Mouse (Mus musculus): ENCODE measurements at regions not wholly inside any gene's neighbourhood (a gene's known extent, or its start where the extent isn't known, plus 50 kb on each side); places are given as distances from the start of the nearest gene placed in this dataset.

- H3K27ac ChIP-seq (ENCODE audit: control insufficient read depth, low read depth, low read length): no peak overlapping the region
- no peaks in the 10 kb centered on the region for H3K79me2 ChIP-seq (ENCODE audit: control insufficient read depth, insufficient read depth, low read length, poor library complexity)
Measured at GRCm38 (mm10) chr2:136623808-136624489, 89.3 kb upstream of the Snap25 start.

GRCm38 (mm10) chr2:136624490-136624850, 88.8 kb upstream of the Snap25 start:
- Histone ChIP-seq H3K27me3 (ENCODE audit: control insufficient read depth in 1 of 2, insufficient read depth in 2 of 2, low read length in 2 of 2) (no peaks in the 10 kb centered on the region), H3K9ac (ENCODE audit: control insufficient read depth, low read depth, low read length, poor library complexity, severe bottlenecking) (no peak overlapping the region), H3K27ac (ENCODE audit: control insufficient read depth, low read depth, low read length) (no peak overlapping the region), H3K4me3 (ENCODE audit: control insufficient read depth in 1 of 2, insufficient read depth in 1 of 2, low read depth in 2 of 2, low read length in 2 of 2) (no peak overlapping the region), H3K4me1 (ENCODE audit: control insufficient read depth in 1 of 2, insufficient read depth in 2 of 2, low read length in 2 of 2) (no peaks in the 10 kb centered on the region), H3K36me3 (ENCODE audit: control insufficient read depth in 1 of 2, insufficient read depth in 2 of 2, low read length in 2 of 2) (no peaks in the 10 kb centered on the region), H3K9me3 (replicated peaks; ENCODE audit: insufficient read depth, low read length) (no peaks in the 10 kb centered on the region), H3K79me2 (ENCODE audit: control insufficient read depth, insufficient read depth, low read length, poor library complexity) (no peaks in the 10 kb centered on the region)
- DNase-seq (ENCODE audit: low read depth, low spot score): no peak
- no peak for TF ChIP-seq MAZ (IDR thresholded peaks at IDR 0.05; ENCODE audit: low read depth, low read length)
- TF ChIP-seq SMC3 (IDR thresholded peaks at IDR 0.05; ENCODE audit: low read depth, low read length): no peak
- TF ChIP-seq JUND (IDR thresholded peaks at IDR 0.05; ENCODE audit: low read depth, low read length): no peak
- no peak for TF ChIP-seq SIN3A (IDR thresholded peaks at IDR 0.05; ENCODE audit: low read length)
- no peak for TF ChIP-seq RAD21 (IDR thresholded peaks at IDR 0.05; ENCODE audit: low read depth, low read length)
- no peak for TF ChIP-seq KAT2A (conservative IDR thresholded peaks at IDR 0.05; ENCODE audit: low read depth, low read length)
- no peak for TF ChIP-seq E2F4 (IDR thresholded peaks at IDR 0.05; ENCODE audit: borderline replicate concordance, low read depth, low read length)
- TF ChIP-seq POLR2AphosphoS5 (IDR thresholded peaks at IDR 0.05; ENCODE audit: borderline replicate concordance, low read depth, low read length): no peak
- TF ChIP-seq GATA1 (IDR thresholded peaks at IDR 0.05; ENCODE audit: low read depth, low read length): no peak

More at GRCm38 (mm10) chr2:136623808-136624489, 89.3 kb upstream of the Snap25 start:
- Histone ChIP-seq H3K9me3 (replicated peaks; ENCODE audit: insufficient read depth, low read length) (no peaks in the 10 kb centered on the region), H3K9ac (ENCODE audit: control insufficient read depth, low read depth, low read length, poor library complexity, severe bottlenecking) (no peak overlapping the region), H3K4me1 (ENCODE audit: control insufficient read depth in 1 of 2, insufficient read depth in 2 of 2, low read length in 2 of 2) (no peaks in the 10 kb centered on the region), H3K36me3 (ENCODE audit: control insufficient read depth in 1 of 2, insufficient read depth in 2 of 2, low read length in 2 of 2) (no peaks in the 10 kb centered on the region), H3K27me3 (ENCODE audit: control insufficient read depth in 1 of 2, insufficient read depth in 2 of 2, low read length in 2 of 2) (no peaks in the 10 kb centered on the region), H3K4me3 (ENCODE audit: control insufficient read depth in 1 of 2, insufficient read depth in 1 of 2, low read depth in 2 of 2, low read length in 2 of 2) (no peak overlapping the region)
- TF ChIP-seq MAX (IDR thresholded peaks at IDR 0.05; ENCODE audit: low read length) (no peak), SIN3A (IDR thresholded peaks at IDR 0.05; ENCODE audit: low read length) (no peak), ETS1 (IDR thresholded peaks at IDR 0.05; ENCODE audit: low read depth, low read length) (no peak), RCOR1 (IDR thresholded peaks at IDR 0.05; ENCODE audit: low read depth, low read length) (no peak), MAFK (IDR thresholded peaks at IDR 0.05; ENCODE audit: borderline replicate concordance, low read depth, low read length) (no peak), MEF2A (IDR thresholded peaks at IDR 0.05; ENCODE audit: extremely low read depth, insufficient replicate concordance, low read depth, low read length, poor library complexity, severe bottlenecking) (no peak), TCF12 (IDR thresholded peaks at IDR 0.05; ENCODE audit: low read depth, low read length) (no peak), MAZ (IDR thresholded peaks at IDR 0.05; ENCODE audit: low read depth, low read length) (no peak), TBP (IDR thresholded peaks at IDR 0.05; ENCODE audit: low read depth, low read length) (no peak), UBTF (IDR thresholded peaks at IDR 0.05; ENCODE audit: borderline replicate concordance, insufficient read depth, low read depth, low read length) (no peak), EP300 (IDR thresholded peaks at IDR 0.05; ENCODE audit: low read depth in 1 of 2, low read length in 2 of 2) (no peak), ZKSCAN1 (IDR thresholded peaks at IDR 0.05; ENCODE audit: low read depth, low read length) (no peak), NRF1 (IDR thresholded peaks at IDR 0.05; ENCODE audit: insufficient read depth, low read depth, low read length, poor library complexity, severe bottlenecking) (no peak), RAD21 (IDR thresholded peaks at IDR 0.05; ENCODE audit: low read depth, low read length) (no peak), HCFC1 (IDR thresholded peaks at IDR 0.05; ENCODE audit: low read depth, low read length) (no peak), ZMIZ1 (IDR thresholded peaks at IDR 0.05; ENCODE audit: low read depth, low read length) (no peak)
- no peak for DNase-seq (ENCODE audit: low read depth, low spot score)

All from MEL (cell line).